Mouse (Mus musculus) hindbrain, embryonic 11.5 days (tissue): Measurements from ENCODE around the gene Syngr1. TPM values are rescaled to one million over a fixed set of nuclear protein-coding genes. Genes with fewer than 3 reads are reported as not detected.

Source experiments
- ATAC-seq: fragments of 200-750 bp; cut with Nextera tagmentation; 2 replicates; pipeline ENCODE4 v1.8.0; 2017; ENCODE audit warnings: mild to moderate bottlenecking, moderate TSS enrichment, moderate library complexity; ENCODE audit not compliant: low FRiP score
- DNase-seq: peaks from one replicate; pipeline ENCODE4 v3.0.0-alpha.2; 2015; ENCODE audit warnings: low spot score
- H3K27ac ChIP-seq: fragments of 300-500 bp; sonication (generic); 2 replicates; pipeline ENCODE4 v1.5.1; 2014; ENCODE audit warnings: mild to moderate bottlenecking, low read depth, low read length
- H3K27me3 ChIP-seq: fragments of 300-500 bp; sonication (generic); 2 replicates; pipeline ENCODE4 v1.6.1; 2014; ENCODE audit warnings: mild to moderate bottlenecking, low read length, moderate library complexity, mixed read lengths; ENCODE audit not compliant: control insufficient read depth, insufficient read depth
- H3K36me3 ChIP-seq: fragments of 300-500 bp; sonication (generic); 2 replicates; pipeline ENCODE4 v1.6.1; 2014; ENCODE audit warnings: mild to moderate bottlenecking, low read length, moderate library complexity, mixed read lengths; ENCODE audit not compliant: control insufficient read depth, insufficient read depth
- H3K4me1 ChIP-seq: fragments of 300-500 bp; sonication (generic); replicated peaks from 2 replicates; pipeline ENCODE4 v1.6.1; 2014; ENCODE audit warnings: low read length, mixed read lengths; ENCODE audit not compliant: control insufficient read depth, insufficient read depth
- H3K4me2 ChIP-seq: fragments of 300-500 bp; sonication (generic); replicated peaks from 2 replicates; pipeline ENCODE4 v1.6.1; 2014; ENCODE audit warnings: mild to moderate bottlenecking, low read depth, low read length
- H3K4me3 ChIP-seq: fragments of 300-500 bp; sonication (generic); 2 replicates; pipeline ENCODE4 v1.5.1; 2014; ENCODE audit warnings: low read depth, low read length
- H3K9ac ChIP-seq: fragments of 300-500 bp; sonication (generic); 2 replicates; pipeline ENCODE4 v1.6.1; 2014; ENCODE audit warnings: low read depth, low read length
- H3K9me3 ChIP-seq: fragments of 300-500 bp; sonication (generic); 2 replicates; pipeline ENCODE4 v1.6.1; 2016; ENCODE audit warnings: low read length; ENCODE audit not compliant: control insufficient read depth
- WGBS: fragments of 180-500 bp; shearing (Covaris S2); extraction: QIAGEN DNeasy Blood & Tissue Kit; methylation state at CpG from one replicate; pipeline ENCODE4 v1.1.7; 2014; 5-methylcytosine and 5-hydroxymethylcytosine counted together
- polyA plus RNA-seq: library from polyadenylated mRNA; unstranded; fragments of >200 nt; fragmentation: Nextera tagmentation; extraction: Ambion mirVana; gene quantifications from 2 replicates; pipeline ENCODE4 v1.2.1, GENCODE M21; 2014

Syngr1 gene
- polyA plus RNA-seq, 1 experiment from 2014 or later, result 7.3 TPM

DNA sequence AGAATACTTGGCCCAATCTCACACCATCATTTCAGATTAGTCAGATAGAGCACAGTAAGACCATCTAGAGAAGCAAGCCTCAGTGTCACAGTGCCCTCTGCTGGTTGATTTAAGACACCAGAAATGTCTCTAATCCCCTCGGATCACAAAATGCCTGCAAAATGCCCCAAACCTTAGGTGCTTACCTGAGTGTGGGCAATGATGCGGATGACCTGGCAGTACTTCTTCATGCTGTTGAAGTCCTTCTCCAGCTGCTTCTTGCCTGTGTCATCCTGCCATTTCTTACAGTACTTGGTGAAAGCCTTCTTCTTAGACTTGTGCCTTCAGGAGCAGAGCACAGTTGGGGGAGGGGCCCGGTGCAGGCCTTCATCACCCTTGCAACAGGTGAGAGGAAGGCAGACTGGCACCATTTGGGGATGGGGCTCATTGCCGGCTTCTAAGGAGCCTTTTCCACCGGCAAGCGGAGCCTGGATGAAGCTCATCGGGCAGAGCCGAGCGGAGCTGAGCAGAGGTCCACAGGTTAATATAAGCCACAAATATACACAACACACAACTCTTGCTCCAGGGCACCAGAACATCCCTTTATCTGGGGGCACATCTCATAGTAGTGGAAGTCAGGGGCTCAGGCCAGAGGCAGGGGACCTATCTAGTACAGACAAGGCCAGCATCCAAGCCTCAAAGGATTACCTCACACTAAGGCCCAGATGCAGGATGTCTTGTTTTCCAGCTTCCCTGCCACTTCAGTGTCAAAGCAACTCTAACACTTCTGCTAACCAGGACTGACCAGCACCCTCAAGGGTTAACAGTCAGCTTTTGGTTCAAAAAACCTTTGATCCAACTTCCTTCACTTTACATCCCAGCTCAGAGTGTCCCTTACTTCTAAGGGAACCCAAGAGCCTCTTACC is 10.2 kb upstream of the Syngr1 start:
- 63% methylated on average over 9 of the region's 9 CpGs for WGBS
- no peak overlapping the region for H3K27ac ChIP-seq

GRCm38 (mm10) chr15:80081801-80082546 is 9.2 kb upstream of the Syngr1 start:
- no peak for ATAC-seq
- no peaks in the 10 kb centered on the region for H3K27me3 ChIP-seq
- H3K9me3 ChIP-seq, result no peaks in the 10 kb centered on the region
- H3K4me2 ChIP-seq, result peak overlapping the region; percentile 79
- H3K4me1 ChIP-seq, result peaks cover 7% of the 10 kb centered on the region
- peak overlapping the region; percentile 70 for H3K4me3 ChIP-seq
- H3K9ac ChIP-seq, result peak overlapping the region; percentile 82
- peaks cover 19% of the 10 kb centered on the region for H3K36me3 ChIP-seq
- peak overlapping the region; percentile 2; the same call in 1 of the 2 replicates for H3K27ac ChIP-seq
- 8% methylated on average over 11 of the region's 11 CpGs for WGBS
- no peak for DNase-seq

More for the DNA sequence above, 10.2 kb upstream of the Syngr1 start:
- Histone ChIP-seq H3K4me3 (peak overlapping the region; percentile 70), H3K36me3 (peaks cover 19% of the 10 kb centered on the region), H3K9me3 (no peaks in the 10 kb centered on the region), H3K4me2 (peak overlapping the region; percentile 79), H3K4me1 (peaks cover 7% of the 10 kb centered on the region), H3K27me3 (no peaks in the 10 kb centered on the region), H3K9ac (peak overlapping the region; percentile 82; the same call in 1 of the 2 replicates)
- DNase-seq (peak; percentile 76), ATAC-seq (no peak)

DNA sequence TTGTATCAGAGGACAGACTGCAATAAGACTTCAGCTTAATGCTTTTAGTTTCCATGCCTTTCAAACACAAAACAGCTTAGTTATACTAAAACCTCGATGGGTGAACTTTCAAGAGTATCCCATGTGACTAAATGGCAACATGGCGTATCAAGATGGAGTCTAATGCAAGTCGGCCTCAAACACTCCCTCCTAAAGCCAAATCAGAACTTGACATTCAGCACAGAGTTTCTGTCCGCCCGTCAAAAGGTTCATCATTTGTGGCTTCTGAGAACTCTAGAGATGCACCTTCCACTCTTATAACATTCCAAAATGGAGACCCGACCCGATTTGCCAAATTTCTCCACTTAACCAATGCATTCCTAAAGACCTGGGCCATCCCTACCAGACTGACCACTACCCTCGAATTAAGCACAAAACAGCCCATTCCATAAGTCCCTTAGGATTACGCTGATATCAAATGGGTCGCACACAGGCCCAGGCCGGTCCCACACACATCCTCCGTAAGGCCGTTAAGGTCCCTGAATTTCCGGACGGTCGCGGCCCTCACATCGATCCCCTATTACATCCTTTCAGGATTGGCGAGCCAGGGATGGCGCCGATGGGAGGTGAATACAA is 8.4 kb upstream of the Syngr1 start:
- ATAC-seq (no peak), DNase-seq (peak; percentile 44)
- no peaks in the 10 kb centered on the region for H3K27me3 ChIP-seq
- H3K4me3 ChIP-seq, result peak overlapping the region; percentile 70
- H3K4me1 ChIP-seq, result peaks cover 7% of the 10 kb centered on the region
- H3K36me3 ChIP-seq, result peaks cover 19% of the 10 kb centered on the region
- peak overlapping the region; percentile 82 for H3K9ac ChIP-seq
- H3K4me2 ChIP-seq, result peak overlapping the region; percentile 79
- H3K9me3 ChIP-seq, result no peaks in the 10 kb centered on the region
- under 1% methylated on average over 21 of the region's 21 CpGs for WGBS
- H3K27ac ChIP-seq, result peak overlapping the region; percentile 74

DNA sequence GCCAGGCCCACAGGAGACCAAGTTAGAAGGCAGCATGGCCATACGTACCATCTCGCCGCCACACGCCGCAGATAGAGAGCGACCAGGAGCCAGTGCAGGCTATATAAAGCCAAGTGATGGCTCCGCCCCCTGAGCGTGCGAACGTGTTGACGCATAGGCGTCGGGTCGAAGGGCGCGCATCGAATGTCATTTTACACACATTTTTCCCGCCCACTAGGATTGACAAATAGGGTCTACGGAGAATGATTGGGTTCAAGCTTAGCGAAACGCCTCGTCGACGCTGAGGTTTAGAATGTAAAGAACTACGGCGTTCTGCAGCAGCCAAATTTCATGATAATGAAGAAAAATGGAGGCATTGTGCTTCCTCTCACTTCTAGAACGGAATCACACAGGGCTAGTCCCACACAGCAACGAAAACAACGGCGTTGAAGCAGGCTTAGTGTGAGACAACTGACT is 7.8 kb upstream of the Syngr1 start:
- DNase-seq, result peak; percentile 100
- Histone ChIP-seq H3K27ac (peak overlapping the region; percentile 86), H3K36me3 (peaks cover 15% of the 10 kb centered on the region), H3K27me3 (no peaks in the 10 kb centered on the region), H3K4me1 (peaks cover 7% of the 10 kb centered on the region), H3K4me2 (peak overlapping the region; percentile 79), H3K4me3 (peak overlapping the region; percentile 70), H3K9ac (peak overlapping the region; percentile 82), H3K9me3 (no peaks in the 10 kb centered on the region)
- WGBS, result under 1% methylated on average over 30 of the region's 30 CpGs
- ATAC-seq, result peak; percentile 96

- ATAC-seq, result no peak; the same call in 1 of the 2 replicates
- WGBS, result 3% methylated on average over 12 of the region's 12 CpGs
- H3K27me3 ChIP-seq, result no peaks in the 10 kb centered on the region
- H3K36me3 ChIP-seq, result peaks cover 11% of the 10 kb centered on the region
- H3K4me2 ChIP-seq, result peak overlapping the region; percentile 68
- H3K4me1 ChIP-seq, result peaks cover 7% of the 10 kb centered on the region
- no peaks in the 10 kb centered on the region for H3K9me3 ChIP-seq
- peak overlapping the region; percentile 86 for H3K27ac ChIP-seq
- peak overlapping the region; percentile 70 for H3K4me3 ChIP-seq
- no peak for DNase-seq
- H3K9ac ChIP-seq, result peak overlapping the region; percentile 61
Observed at GRCm38 (mm10) chr15:80083740-80084139, 7.4 kb upstream of the Syngr1 start.

GRCm38 (mm10) chr15:80087406-80088012 is 3.6 kb upstream of the Syngr1 start:
- no peak overlapping the region for H3K4me3 ChIP-seq
- H3K27ac ChIP-seq, result no peak overlapping the region
- no peak overlapping the region for H3K9ac ChIP-seq
- no peaks in the 10 kb centered on the region for H3K9me3 ChIP-seq
- no peak overlapping the region for H3K4me2 ChIP-seq
- 85% methylated on average over 9 of the region's 9 CpGs for WGBS
- peaks cover 15% of the 10 kb centered on the region for H3K27me3 ChIP-seq
- ATAC-seq (no peak), DNase-seq (no peak)
- H3K36me3 ChIP-seq, result no peaks in the 10 kb centered on the region
- peaks cover 6% of the 10 kb centered on the region; the same call in 1 of the 2 replicates for H3K4me1 ChIP-seq

- Histone ChIP-seq H3K9me3 (no peaks in the 10 kb centered on the region), H3K27me3 (peaks cover 19% of the 10 kb centered on the region), H3K4me1 (peaks cover 6% of the 10 kb centered on the region; the same call in 1 of the 2 replicates), H3K9ac (no peak overlapping the region), H3K27ac (no peak overlapping the region), H3K4me3 (no peak overlapping the region), H3K36me3 (no peaks in the 10 kb centered on the region), H3K4me2 (no peak overlapping the region)
- DNase-seq (peak; percentile 93), ATAC-seq (no peak; the same call in 1 of the 2 replicates)
- WGBS, result 41% methylated on average over 4 of the region's 4 CpGs
Observed at GRCm38 (mm10) chr15:80088637-80089036, 2.5 kb upstream of the Syngr1 start.

- H3K9me3 ChIP-seq, result no peaks in the 10 kb centered on the region
- H3K4me2 ChIP-seq, result no peak overlapping the region
- WGBS, result 78% methylated on average over 11 of the region's 11 CpGs
Observed at GRCm38 (mm10) chr15:80090155-80090554, 979 bp upstream of the Syngr1 start.

More at GRCm38 (mm10) chr15:80090155-80090554, 979 bp upstream of the Syngr1 start:
- no peaks in the 10 kb centered on the region for H3K36me3 ChIP-seq
- DNase-seq (no peak), ATAC-seq (no peak)
- no peak overlapping the region for H3K4me3 ChIP-seq
- H3K9ac ChIP-seq, result no peak overlapping the region
- H3K4me1 ChIP-seq, result peaks cover 6% of the 10 kb centered on the region; the same call in 1 of the 2 replicates
- H3K27ac ChIP-seq, result no peak overlapping the region
- H3K27me3 ChIP-seq, result peaks cover 19% of the 10 kb centered on the region
